In the genomic region with DNA sequence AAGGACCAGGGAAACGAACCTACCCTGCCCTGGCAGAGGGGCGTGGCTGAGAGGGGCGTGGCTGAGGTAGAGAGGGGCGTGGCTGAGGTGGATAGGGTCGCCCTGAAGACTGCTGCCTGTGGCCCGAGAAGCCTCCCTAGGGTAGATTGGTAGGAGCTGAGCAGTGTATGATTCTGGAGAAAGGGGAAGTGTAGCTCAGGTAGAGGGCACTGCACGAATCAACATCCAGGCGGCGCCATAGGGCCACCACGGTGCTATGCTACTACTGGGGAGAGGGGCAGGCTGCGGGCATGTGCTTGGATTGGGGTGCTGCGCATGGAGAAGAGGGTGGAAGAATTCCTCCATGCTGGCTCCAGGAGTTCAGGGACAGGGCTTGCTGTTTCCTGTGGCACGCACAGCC, we compare ENCODE assay signal across 9 mouse cellular contexts. TPM values are rescaled to one million over a fixed set of nuclear protein-coding genes. Genes with fewer than 3 reads are reported as not detected.
DNase-seq lines count a peak whose midpoint lies in the region; ATAC-seq and TF ChIP-seq lines count a peak whose summit lies in the region.
"Had no signal": no experiment of that assay in that cellular context is flagged by ENCODE, and none has a peak within 500 bp of the region (broad histone marks: within the 10 kb centered on the region; RNA-seq: fewer than 3 reads in every experiment).

No protein-coding gene starts in this region.

- no peaks in the 10 kb centered on the region for H3K79me2 ChIP-seq in C2C12 (ENCODE audit: control insufficient read depth, insufficient read depth)

- H3K27me3 ChIP-seq in heart, embryonic 12.5 days (replicated peaks) = no peaks in the 10 kb centered on the region
- H3K27me3 ChIP-seq in C2C12 (ENCODE audit: control insufficient read depth, insufficient read depth, insufficient read length) = no peaks in the 10 kb centered on the region
- H3K27me3 ChIP-seq in megakaryocyte, embryonic 14.5 days (replicated peaks) = peaks cover 48% of the 10 kb centered on the region
- H3K27me3 ChIP-seq in limb, embryonic 10.5 days (ENCODE audit: low read depth, poor library complexity, severe bottlenecking) = no peaks in the 10 kb centered on the region; the same call in 1 of the 2 replicates
- H3K27me3 ChIP-seq: heart, embryonic 13.5 days had no signal

- H3K4me1 ChIP-seq in heart, embryonic 12.5 days (replicated peaks) = peaks cover 37% of the 10 kb centered on the region
- H3K4me1 ChIP-seq in megakaryocyte, embryonic 14.5 days = peaks cover 74% of the 10 kb centered on the region
- H3K4me1 ChIP-seq in limb, embryonic 10.5 days = peaks cover 25% of the 10 kb centered on the region

- TF ChIP-seq CTCF in C2C12 (IDR thresholded peaks at IDR 0.05; ENCODE audit: control insufficient read depth, insufficient read depth, insufficient read length) = peak; percentile 2

- no peak overlapping the region for H3K9ac ChIP-seq in heart, embryonic 12.5 days

- no peaks in the 10 kb centered on the region for H3K9me3 ChIP-seq in heart, embryonic 12.5 days (replicated peaks)
- H3K9me3 ChIP-seq in megakaryocyte, embryonic 14.5 days = no peaks in the 10 kb centered on the region
- no peaks in the 10 kb centered on the region for H3K9me3 ChIP-seq in limb, embryonic 10.5 days (replicated peaks)
- H3K9me3 ChIP-seq: heart, embryonic 13.5 days had no signal

- no peak overlapping the region for H3ac ChIP-seq in C2C12 (ENCODE audit: control insufficient read depth, insufficient read length, low read depth)

- DNase-seq in heart, postnatal 4 days = peak; percentile 57
- peak; percentile 63 for DNase-seq in WW6 (ENCODE audit: low read depth, low spot score)
- no peak for DNase-seq in limb, embryonic 10.5 days (ENCODE audit: low spot score)
- DNase-seq in left cerebral cortex, adult 9 months (ENCODE audit: low spot score in 2 of 2) = no peak

- peaks cover 2% of the 10 kb centered on the region for H3K79me3 ChIP-seq in C2C12 (ENCODE audit: low read depth)

- H3K27ac ChIP-seq in heart, embryonic 12.5 days (ENCODE audit: poor library complexity, severe bottlenecking) = no peak overlapping the region
- H3K27ac ChIP-seq in limb, embryonic 10.5 days = no peak overlapping the region
- H3K27ac ChIP-seq: heart, embryonic 13.5 days had no signal

- no peak overlapping the region for H3K4me2 ChIP-seq in heart, embryonic 12.5 days
- H3K4me2 ChIP-seq: heart, embryonic 13.5 days had no signal

- WGBS in heart, embryonic 12.5 days = 57% methylated on average over 13 of the region's 13 CpGs
- 49% methylated on average over 13 of the region's 13 CpGs for WGBS in limb, embryonic 10.5 days

- no peak for ATAC-seq in heart, embryonic 12.5 days (ENCODE audit: insufficient number of reproducible peaks, low FRiP score)
- ATAC-seq in activated CD4-positive, CD25-positive, alpha-beta regulatory T cell, adult 4 months = no peak

- H3K4me3 ChIP-seq in heart, embryonic 12.5 days = no peak overlapping the region
- no peak overlapping the region for H3K4me3 ChIP-seq in C2C12 (ENCODE audit: insufficient read depth, poor library complexity, severe bottlenecking)
- peak overlapping the region; percentile 62 for H3K4me3 ChIP-seq in megakaryocyte, embryonic 14.5 days (replicated peaks)
- H3K4me3 ChIP-seq in limb, embryonic 10.5 days = no peak overlapping the region
- H3K4me3 ChIP-seq: heart, embryonic 13.5 days had no signal

- 0 out of 2 replicates have a peak, but pooled peaks cover 6% of the 10 kb centered on the region for H3K36me3 ChIP-seq in heart, embryonic 12.5 days
- no peaks in the 10 kb centered on the region for H3K36me3 ChIP-seq in C2C12 (ENCODE audit: control insufficient read depth, insufficient read depth)
- peaks cover 9% of the 10 kb centered on the region for H3K36me3 ChIP-seq in megakaryocyte, embryonic 14.5 days (replicated peaks; ENCODE audit: low read length)
- H3K36me3 ChIP-seq in limb, embryonic 10.5 days = peaks cover 3% of the 10 kb centered on the region; the same call in 1 of the 2 replicates
- H3K36me3 ChIP-seq: heart, embryonic 13.5 days had no signal

TF ChIP-seq in C2C12, 6 proteins besides CTCF, POLR2A, EP300 and RAD21:
- TF ChIP-seq MAX (IDR thresholded peaks at IDR 0.05) (no peak), MYOG (IDR thresholded peaks at IDR 0.05; ENCODE audit: control insufficient read depth, extremely low read depth, insufficient read length) (no peak), MYOD1 (IDR thresholded peaks at IDR 0.05; ENCODE audit: control insufficient read depth, insufficient read length, low read depth) (no peak), USF1 (IDR thresholded peaks at IDR 0.05; ENCODE audit: low read depth) (no peak), FOSL1 (IDR thresholded peaks at IDR 0.05; ENCODE audit: insufficient read depth, low read length, poor library complexity, severe bottlenecking) (no peak), CEBPB (IDR thresholded peaks at IDR 0.05; ENCODE audit: low read depth) (no peak)

RNA-seq across cellular contexts. Expression of gene Lifr, which starts 42.3 kb away (rescaled TPM):
- total RNA-seq in heart, postnatal 4 days (2021) = 10 to 100 TPM; 41.2 to 42.6 TPM
- 17.3 and 17.9 TPM in 2 replicates for polyA plus RNA-seq in heart, embryonic 12.5 days (2016; fragmentation: Nextera tagmentation; extraction: Ambion mirVana)
- polyA plus RNA-seq in C2C12 (2012; fragmentation: generic; extraction: Trizol) = 15.2 TPM
- 18.9 TPM in 1 of 2 replicates, not detected in the other for polyA plus RNA-seq in megakaryocyte, embryonic 14.5 days (2012; ENCODE audit: insufficient read depth, low replicate concordance)
- polyA plus RNA-seq in limb, embryonic 10.5 days (2016; fragmentation: Nextera tagmentation; extraction: Ambion mirVana) = 12.0 and 12.1 TPM in 2 replicates
- polyA plus RNA-seq in activated CD4-positive, CD25-positive, alpha-beta regulatory T cell, adult 4 months (2017; shearing (Covaris generic)) = under 1 TPM in 1 of 2 experiments, not detected in 1; 0.09 TPM

Comparison
In these comparisons a context has a peak if more than half of its experiments do, and no peak if none do; other contexts are left out.
1. DNase-seq: peak in heart, postnatal 4 days (single experiment) and WW6 (single experiment); none in limb, embryonic 10.5 days (single experiment) and left cerebral cortex, adult 9 months (0 of 2).